Mouse (Mus musculus) left cerebral cortex, adult 2 months (tissue): Measurements from ENCODE around the gene Cacna1f. TPM values are rescaled to one million over a fixed set of nuclear protein-coding genes. Genes with fewer than 3 reads are reported as not detected.

ENCODE experiments used
- DNase-seq, 2 experiments: peaks; one replicate each; pipeline ENCODE4 v3.0.0; 2021 to 2022; ENCODE audit warnings: low spot score in 2 of 2, mixed read lengths in 1 of 2; ENCODE audit errors: extremely low spot score in 1 of 2
- H3K27ac ChIP-seq: fragments of 200-600 bp; 2 replicates; pipeline ENCODE4 v1.8.1; 2022
- H3K4me3 ChIP-seq: fragments of 200-600 bp; 2 replicates; pipeline ENCODE4 v1.8.1; 2022
- CTCF ChIP-seq: fragments of 200-600 bp; IDR thresholded peaks from 2 replicates; pipeline ENCODE4 v1.8.1; 2022; ENCODE audit warnings: antibody characterized with exemption, mild to moderate bottlenecking, moderate library complexity
- intact Hi-C: fragments of 180-260 bp; cut with DNase I; formaldehyde crosslinking; loops from one replicate; pipeline ENCODE4 v1.15.1; 2025
- total RNA-seq, 2 experiments: library from RNA; stranded (reverse); gene quantifications; 2 replicates each; pipeline ENCODE4 v1.2.3; 2021

Cacna1f gene
- total RNA-seq, 2 experiments from 2014 or later, result 0.19 to 0.27 TPM

GRCm38 (mm10) chrX:7581151-7581550 lies 25.7 kb upstream of the Cacna1f start:
- no peak for DNase-seq
- TF ChIP-seq CTCF, result no peak
- H3K27ac ChIP-seq, result no peak overlapping the region
- no peak overlapping the region for H3K4me3 ChIP-seq
- intact Hi-C loops, result no loop called here

GRCm38 (mm10) chrX:7583881-7584280 lies 23.0 kb upstream of the Cacna1f start:
- DNase-seq, result no peak
- no peak overlapping the region for H3K27ac ChIP-seq
- intact Hi-C loops, result no loop called here
- no peak for TF ChIP-seq CTCF
- no peak overlapping the region for H3K4me3 ChIP-seq

GRCm38 (mm10) chrX:7586356-7586755 lies 20.5 kb upstream of the Cacna1f start:
- H3K4me3 ChIP-seq, result no peak overlapping the region
- no peak for TF ChIP-seq CTCF
- H3K27ac ChIP-seq, result no peak overlapping the region
- DNase-seq, result no peak
- intact Hi-C loops, result no loop called here

GRCm38 (mm10) chrX:7595371-7595770 lies 11.5 kb upstream of the Cacna1f start:
- Histone ChIP-seq H3K27ac (no peak overlapping the region), H3K4me3 (no peak overlapping the region)
- no peak for TF ChIP-seq CTCF
- DNase-seq, result no peak
- intact Hi-C loops, result no loop called here

- H3K4me3 ChIP-seq, result no peak overlapping the region
- H3K27ac ChIP-seq, result no peak overlapping the region
- no peak for TF ChIP-seq CTCF
- intact Hi-C loops, result no loop called here
- no peak for DNase-seq
Observed at GRCm38 (mm10) chrX:7604004-7604403, 2.9 kb upstream of the Cacna1f start.

GRCm38 (mm10) chrX:7604879-7605574 lies 1.9 kb upstream of the Cacna1f start, which contains the start of gene Ccdc22:
TSS of gene Ccdc22 (minus strand) at chrX:7605517.
- Histone ChIP-seq H3K27ac (peak within 1 kb of the TSS; percentile 82), H3K4me3 (peak within 1 kb of the TSS; percentile 60)
- intact Hi-C loops, result loop anchor here (5.0 kb wide), 2 partner anchors 37 to 72 kb away; no protein-coding TSS in a partner anchor
- TF ChIP-seq CTCF, result no peak
- DNase-seq, result peak; percentile 77 to 84

- no peak for DNase-seq
- H3K27ac ChIP-seq, result no peak overlapping the region
- no peak overlapping the region for H3K4me3 ChIP-seq
- TF ChIP-seq CTCF, result no peak
- intact Hi-C loops, result loop anchor here (5.0 kb wide), 2 partner anchors 37 to 72 kb away; no protein-coding TSS in a partner anchor
Observed at GRCm38 (mm10) chrX:7605575-7605941, 1.3 kb upstream of the Cacna1f start.

- Histone ChIP-seq H3K4me3 (peak overlapping the region; percentile 43), H3K27ac (peak overlapping the region; percentile 83)
- intact Hi-C loops, result no loop called here
- no peak for TF ChIP-seq CTCF
- DNase-seq, result no peak
Observed at GRCm38 (mm10) chrX:7610035-7610434, 3.2 kb downstream of the Cacna1f start.

- TF ChIP-seq CTCF, result no peak
- Histone ChIP-seq H3K4me3 (peak overlapping the region; percentile 43), H3K27ac (peak overlapping the region; percentile 83)
- intact Hi-C loops, result no loop called here
- DNase-seq, result no peak
Observed at GRCm38 (mm10) chrX:7610536-7611258, 3.8 kb downstream of the Cacna1f start.

GRCm38 (mm10) chrX:7617889-7618551 lies 11.1 kb downstream of the Cacna1f start:
- intact Hi-C loops, result no loop called here
- DNase-seq, result no peak
- no peak overlapping the region for H3K4me3 ChIP-seq
- no peak for TF ChIP-seq CTCF
- H3K27ac ChIP-seq, result no peak overlapping the region

- intact Hi-C loops, result loop anchor here (10.0 kb wide), 1 partner anchor 318 kb away; the partner anchor contains the start of gene Clcn5
- no peak for TF ChIP-seq CTCF
- Histone ChIP-seq H3K27ac (no peak overlapping the region), H3K4me3 (no peak overlapping the region)
- DNase-seq, result no peak
Observed at GRCm38 (mm10) chrX:7632560-7632959, 25.7 kb downstream of the Cacna1f start.

- peak in 1 of 2 experiments; percentile 52 for DNase-seq
- TF ChIP-seq CTCF, result no peak; the same call in none of the 2 replicates
- Histone ChIP-seq H3K4me3 (no peak overlapping the region), H3K27ac (peak overlapping the region; percentile 76)
- intact Hi-C loops, result loop anchor here (10.0 kb wide), 1 partner anchor 320 kb away; the partner anchor contains the start of gene Clcn5
Observed at GRCm38 (mm10) chrX:7635101-7635500, 28.2 kb downstream of the Cacna1f start.
